Mouse (Mus musculus) brain, embryonic 14.5 days (tissue): ENCODE measurements around the gene Gm3435.
"Not testable (repeated sequence)": the region's sequence is repeated elsewhere in the genome, so short reads cannot be mapped to it uniquely, and the experiment has no call there.

Experiments used
- CTCF ChIP-seq: fragments of 200-500 bp; IDR thresholded peaks from 2 replicates; pipeline ENCODE4 v1.5.1; 2012; ENCODE audit warnings: inconsistent platforms, mild to moderate bottlenecking, moderate library complexity, borderline replicate concordance; ENCODE audit not compliant: insufficient read depth, insufficient read length; ENCODE audit errors: extremely low read depth
- POLR2A ChIP-seq: fragments of 200-500 bp; IDR thresholded peaks from 2 replicates; pipeline ENCODE4 v1.6.1; 2012; ENCODE audit warnings: mild to moderate bottlenecking, inconsistent platforms, borderline replicate concordance; ENCODE audit not compliant: poor library complexity, insufficient read depth, insufficient read length, severe bottlenecking; ENCODE audit errors: extremely low read depth

DNA sequence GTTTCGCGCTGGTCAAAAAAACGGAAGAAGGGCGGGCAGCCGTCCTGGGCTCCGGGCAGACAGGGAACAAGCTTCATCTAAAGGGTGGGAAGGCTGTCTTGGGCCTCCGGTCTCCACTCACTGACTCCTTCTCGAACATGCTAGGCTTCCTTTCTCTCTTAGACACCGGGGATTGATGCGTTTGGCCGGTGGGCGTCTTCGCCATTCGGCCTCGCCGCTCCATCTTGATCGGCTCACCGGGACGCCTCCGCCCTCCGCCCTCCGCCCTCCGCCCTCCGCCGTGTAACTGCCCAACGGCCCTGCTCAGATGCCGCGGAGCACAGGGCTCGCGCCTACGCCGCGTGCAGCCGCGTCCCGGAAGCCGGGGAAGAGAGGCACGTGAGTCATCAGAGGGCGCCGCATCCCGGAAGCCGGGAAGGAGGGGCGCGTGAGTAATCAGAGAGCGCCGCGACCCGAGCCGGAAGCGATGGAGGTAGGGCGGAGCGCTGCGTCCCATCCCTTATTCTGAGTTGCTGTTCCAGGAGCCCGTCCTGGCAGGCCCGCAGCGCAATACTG, 31.3 kb downstream of the Gm3435 start, which contains the start of the genes Ermard, Tcte3 and Gm3448:
- not testable (repeated sequence) for TF ChIP-seq CTCF, POLR2A
